Mouse (Mus musculus) hematopoietic multipotent progenitor cell, adult 10-12 weeks (in vitro differentiated cells): ENCODE measurements around the gene Olfr283. TPM values are rescaled to one million over a fixed set of nuclear protein-coding genes. Genes with fewer than 3 reads are reported as not detected.

Experiments used
- polyA plus RNA-seq: library from polyadenylated mRNA; stranded (reverse); fragments of >175 nt; gene quantifications from 2 replicates; pipeline ENCODE4 v1.2.3, GENCODE M21; 2012; ENCODE audit warnings: low replicate concordance

Olfr283 gene
- polyA plus RNA-seq = not detected in 2 replicates

DNA sequence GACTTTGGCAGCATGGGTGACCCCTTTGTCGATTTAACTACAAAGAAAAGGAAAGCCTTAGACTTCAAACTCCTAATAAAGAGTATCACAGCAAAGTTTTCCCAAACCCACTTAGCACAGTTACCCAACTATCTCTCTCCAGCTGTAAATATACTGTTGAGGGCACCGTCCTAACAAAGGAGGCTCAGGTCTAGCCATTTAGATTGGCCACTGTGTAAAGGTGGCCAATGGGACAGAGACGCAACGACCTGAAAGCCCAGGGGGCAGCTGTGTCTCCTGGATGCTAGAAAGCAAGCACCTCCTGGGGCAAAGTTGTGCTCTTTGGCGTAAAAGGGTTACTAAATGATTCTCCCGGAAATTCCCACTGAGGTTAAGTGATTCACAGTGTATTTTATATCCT is at the start of gene Olfr283:
Gene Olfr283 (minus strand): TSS at position 101 of the 400 bp plus-strand sequence.

GRCm38 (mm10) chr15:98340887-98341286 is 39.9 kb downstream of the Olfr283 start, which contains the start of gene Olfr284:
TSS of gene Olfr284 (minus strand) at chr15:98340987.

Other genes starting within 250 kb of the Olfr283 start
- 3.5 and 5.5 TPM in 2 replicates for gene Asb8, start 215.3 kb downstream of the Olfr283 start, polyA plus RNA-seq
- gene Ccdc184, start 213.8 kb downstream of the Olfr283 start, polyA plus RNA-seq = 0.30 and 0.68 TPM in 2 replicates
- gene Olfr288, start 185.4 kb downstream of the Olfr283 start, polyA plus RNA-seq = not detected in 2 replicates
- gene Gm44579, start 160.0 kb downstream of the Olfr283 start, polyA plus RNA-seq = not detected in 2 replicates
- not detected in 2 replicates for gene Olfr287, start 159.9 kb downstream of the Olfr283 start, polyA plus RNA-seq
- gene Olfr286, start 146.5 kb downstream of the Olfr283 start, polyA plus RNA-seq = not detected in 2 replicates
- not detected in 2 replicates for gene H1fnt, start 123.7 kb downstream of the Olfr283 start, polyA plus RNA-seq
- not detected in 2 replicates for gene Zfp641, start 84.8 kb downstream of the Olfr283 start, polyA plus RNA-seq
- gene Olfr285, start 63.6 kb downstream of the Olfr283 start, polyA plus RNA-seq = not detected in 2 replicates
- not detected in 2 replicates for gene Olfr284, start 40.0 kb downstream of the Olfr283 start, polyA plus RNA-seq
- not detected in 2 replicates for gene Olfr282, start 50.3 kb upstream of the Olfr283 start, polyA plus RNA-seq
- gene Olfr281, start 71.6 kb upstream of the Olfr283 start, polyA plus RNA-seq = not detected in 2 replicates
- not detected in 2 replicates for gene OR5BS1P, start 89.0 kb upstream of the Olfr283 start, polyA plus RNA-seq
- not detected in 2 replicates for gene Lalba, start 101.8 kb upstream of the Olfr283 start, polyA plus RNA-seq
- gene Olfr279, start 111.5 kb upstream of the Olfr283 start, polyA plus RNA-seq = not detected in 2 replicates
- gene Kansl2, start 153.3 kb upstream of the Olfr283 start, polyA plus RNA-seq = 19.5 and 29.1 TPM in 2 replicates
- 4.2 and 9.9 TPM in 2 replicates for gene Ccnt1, start 190.0 kb upstream of the Olfr283 start, polyA plus RNA-seq
- not detected in 2 replicates for gene 4930415O20Rik, start 190.1 kb upstream of the Olfr283 start, polyA plus RNA-seq
- 2.9 and 7.1 TPM in 2 replicates for gene Adcy6, start 229.1 kb upstream of the Olfr283 start, polyA plus RNA-seq
- gene Cacnb3, start 249.9 kb upstream of the Olfr283 start, polyA plus RNA-seq = 6.9 and 27.7 TPM in 2 replicates